Mouse (Mus musculus): Measurements from ENCODE around the gene Zmynd15. TPM values are rescaled to one million over a fixed set of nuclear protein-coding genes. Genes with fewer than 3 reads are reported as not detected.

Gene Zmynd15
- 0.06 and 0.13 TPM in 2 replicates for polyA plus RNA-seq (2021; fragmentation: Nextera tagmentation)
- long read RNA-seq, experiment 1, partial matches to known transcripts = 1 of 1 reads
- long read RNA-seq, experiment 1, other reads (novel, unspliced or antisense) = 0 of 1 reads
- long read RNA-seq, experiment 2 = 0 reads

GRCm38 (mm10) chr11:70458688-70459600 is at the start of gene Zmynd15:
TSS of gene Zmynd15 (plus strand) at chr11:70459433.

GRCm38 (mm10) chr11:70409594-70410296 is 49.5 kb upstream of the Zmynd15 start, which contains the start of gene Pelp1:
TSS of gene Pelp1 (minus strand) at chr11:70410031.

GRCm38 (mm10) chr11:70432048-70432894 is 27.0 kb upstream of the Zmynd15 start, which contains the start of gene Arrb2:
TSS of gene Arrb2 (plus strand) at chr11:70432635.

GRCm38 (mm10) chr11:70451797-70452498 is 7.3 kb upstream of the Zmynd15 start, which contains the start of gene Med11:
TSS of gene Med11 (plus strand) at chr11:70451919.

GRCm38 (mm10) chr11:70459601-70460101 is 418 bp downstream of the Zmynd15 start, which contains the start of gene Cxcl16:
TSS of gene Cxcl16 (minus strand) at chr11:70459984.

GRCm38 (mm10) chr11:70504970-70505369 is 45.7 kb downstream of the Zmynd15 start, which contains the start of gene Tm4sf5:
TSS of gene Tm4sf5 (plus strand) at chr11:70505244.

GRCm38 (mm10) chr11:70514288-70514687 is 55.1 kb downstream of the Zmynd15 start, which contains the start of gene Vmo1:
TSS of gene Vmo1 (minus strand) at chr11:70514616.

Small RNA genes lying within 50 kb of the gene (microRNA-seq; reads per million reads assigned to microRNA genes)
- gene Mir7115 = 6.7 reads per million, percentile 24 among the genes with 10 or more reads in this experiment

Other genes with a start within 250 kb of the Zmynd15 start
- gene Slc16a11, start 246.7 kb upstream of the Zmynd15 start, polyA plus RNA-seq (2021; fragmentation: Nextera tagmentation) = 4.8 and 6.3 TPM in 2 replicates
- gene Slc16a13, start 238.4 kb upstream of the Zmynd15 start, polyA plus RNA-seq (2021; fragmentation: Nextera tagmentation) = 2.4 and 3.5 TPM in 2 replicates
- 0.25 and 0.31 TPM in 2 replicates for gene Bcl6b, start 229.6 kb upstream of the Zmynd15 start, polyA plus RNA-seq (2021; fragmentation: Nextera tagmentation)
- gene 0610010K14Rik, start 221.5 kb upstream of the Zmynd15 start, polyA plus RNA-seq (2021; fragmentation: Nextera tagmentation) = 75.4 and 84.9 TPM in 2 replicates
- gene Gm21988, start 219.6 kb upstream of the Zmynd15 start, polyA plus RNA-seq (2021; fragmentation: Nextera tagmentation) = 16.6 and 17.2 TPM in 2 replicates
- gene Rnasek, start 219.6 kb upstream of the Zmynd15 start, polyA plus RNA-seq (2021; fragmentation: Nextera tagmentation) = 921 and 941 TPM in 2 replicates
- gene Alox12, start 204.1 kb upstream of the Zmynd15 start, polyA plus RNA-seq (2021; fragmentation: Nextera tagmentation) = 0.28 and 0.30 TPM in 2 replicates
- 0.25 and 0.55 TPM in 2 replicates for gene Alox12e, start 136.8 kb upstream of the Zmynd15 start, polyA plus RNA-seq (2021; fragmentation: Nextera tagmentation)
- gene Alox15, start 107.4 kb upstream of the Zmynd15 start, polyA plus RNA-seq (2021; fragmentation: Nextera tagmentation) = not detected in 2 replicates
- 7.1 and 10.1 TPM in 2 replicates for gene Pelp1, start 49.4 kb upstream of the Zmynd15 start, polyA plus RNA-seq (2021; fragmentation: Nextera tagmentation)
- gene Arrb2, start 26.8 kb upstream of the Zmynd15 start, polyA plus RNA-seq (2021; fragmentation: Nextera tagmentation) = 4.8 and 6.1 TPM in 2 replicates
- 19.1 and 19.8 TPM in 2 replicates for gene Med11, start 7.5 kb upstream of the Zmynd15 start, polyA plus RNA-seq (2021; fragmentation: Nextera tagmentation)
- 1.9 and 3.4 TPM in 2 replicates for gene Cxcl16, start 551 bp downstream of the Zmynd15 start, polyA plus RNA-seq (2021; fragmentation: Nextera tagmentation)
- gene Tm4sf5, start 45.8 kb downstream of the Zmynd15 start, polyA plus RNA-seq (2021; fragmentation: Nextera tagmentation) = 0.62 and 0.80 TPM in 2 replicates
- 0.30 and 0.39 TPM in 2 replicates for gene Vmo1, start 55.2 kb downstream of the Zmynd15 start, polyA plus RNA-seq (2021; fragmentation: Nextera tagmentation)
- 0.11 TPM in 2 replicates for gene Gltpd2, start 59.8 kb downstream of the Zmynd15 start, polyA plus RNA-seq (2021; fragmentation: Nextera tagmentation)
- 615 and 656 TPM in 2 replicates for gene Psmb6, start 65.9 kb downstream of the Zmynd15 start, polyA plus RNA-seq (2021; fragmentation: Nextera tagmentation)
- gene Gm40193, start 73.5 kb downstream of the Zmynd15 start, polyA plus RNA-seq (2021; fragmentation: Nextera tagmentation) = not detected in 2 replicates
- 7.8 and 8.6 TPM in 2 replicates for gene Pld2, start 80.6 kb downstream of the Zmynd15 start, polyA plus RNA-seq (2021; fragmentation: Nextera tagmentation)
- 25.4 and 30.5 TPM in 2 replicates for gene Mink1, start 103.4 kb downstream of the Zmynd15 start, polyA plus RNA-seq (2021; fragmentation: Nextera tagmentation)
- gene 4930544D05Rik, start 156.4 kb downstream of the Zmynd15 start, polyA plus RNA-seq (2021; fragmentation: Nextera tagmentation) = not detected in 2 replicates
- 0.31 TPM in 1 of 2 replicates, not detected in the other for gene Chrne, start 159.8 kb downstream of the Zmynd15 start, polyA plus RNA-seq (2021; fragmentation: Nextera tagmentation)
- 0.11 and 0.15 TPM in 2 replicates for gene Gp1ba, start 179.7 kb downstream of the Zmynd15 start, polyA plus RNA-seq (2021; fragmentation: Nextera tagmentation)
- 98.0 and 122 TPM in 2 replicates for gene Rnf167, start 187.8 kb downstream of the Zmynd15 start, polyA plus RNA-seq (2021; fragmentation: Nextera tagmentation)
- 202 and 213 TPM in 2 replicates for gene Slc25a11, start 188.0 kb downstream of the Zmynd15 start, polyA plus RNA-seq (2021; fragmentation: Nextera tagmentation)
- gene Pfn1, start 195.2 kb downstream of the Zmynd15 start, polyA plus RNA-seq (2021; fragmentation: Nextera tagmentation) = 531 and 655 TPM in 2 replicates
- gene Eno3, start 197.8 kb downstream of the Zmynd15 start, polyA plus RNA-seq (2021; fragmentation: Nextera tagmentation) = 4.7 and 5.0 TPM in 2 replicates
- 74.2 and 84.7 TPM in 2 replicates for gene Spag7, start 210.0 kb downstream of the Zmynd15 start, polyA plus RNA-seq (2021; fragmentation: Nextera tagmentation)
- 105 and 127 TPM in 2 replicates for gene Camta2, start 228.7 kb downstream of the Zmynd15 start, polyA plus RNA-seq (2021; fragmentation: Nextera tagmentation)
- 5.2 and 5.7 TPM in 2 replicates for gene Inca1, start 240.7 kb downstream of the Zmynd15 start, polyA plus RNA-seq (2021; fragmentation: Nextera tagmentation)
- 0.90 and 1.3 TPM in 2 replicates for gene Kif1c, start 241.1 kb downstream of the Zmynd15 start, polyA plus RNA-seq (2021; fragmentation: Nextera tagmentation)